Mouse (Mus musculus): ENCODE results near the gene Plekha6. TPM values are rescaled to one million over a fixed set of nuclear protein-coding genes. Genes with fewer than 3 reads are reported as not detected.

Plekha6 gene
- polyA plus RNA-seq, 1 experiment from 2014 or later = not detected

GRCm38 (mm10) chr1:133131936-133132335 lies 32.1 kb upstream of the Plekha6 start:
- peak overlapping the region; percentile 97 for H3K4me3 ChIP-seq (ENCODE audit: inconsistent target)
- 0% methylated on average over 11 of the region's 11 CpGs for WGBS (ENCODE audit: missing documents)
- H3K27ac ChIP-seq = peak overlapping the region; percentile 92
- H3K36me3 ChIP-seq (ENCODE audit: inconsistent target) = peaks cover 6% of the 10 kb centered on the region; the same call in 1 of the 2 replicates
- peaks cover 56% of the 10 kb centered on the region for H3K79me2 ChIP-seq (ENCODE audit: inconsistent target)

DNA sequence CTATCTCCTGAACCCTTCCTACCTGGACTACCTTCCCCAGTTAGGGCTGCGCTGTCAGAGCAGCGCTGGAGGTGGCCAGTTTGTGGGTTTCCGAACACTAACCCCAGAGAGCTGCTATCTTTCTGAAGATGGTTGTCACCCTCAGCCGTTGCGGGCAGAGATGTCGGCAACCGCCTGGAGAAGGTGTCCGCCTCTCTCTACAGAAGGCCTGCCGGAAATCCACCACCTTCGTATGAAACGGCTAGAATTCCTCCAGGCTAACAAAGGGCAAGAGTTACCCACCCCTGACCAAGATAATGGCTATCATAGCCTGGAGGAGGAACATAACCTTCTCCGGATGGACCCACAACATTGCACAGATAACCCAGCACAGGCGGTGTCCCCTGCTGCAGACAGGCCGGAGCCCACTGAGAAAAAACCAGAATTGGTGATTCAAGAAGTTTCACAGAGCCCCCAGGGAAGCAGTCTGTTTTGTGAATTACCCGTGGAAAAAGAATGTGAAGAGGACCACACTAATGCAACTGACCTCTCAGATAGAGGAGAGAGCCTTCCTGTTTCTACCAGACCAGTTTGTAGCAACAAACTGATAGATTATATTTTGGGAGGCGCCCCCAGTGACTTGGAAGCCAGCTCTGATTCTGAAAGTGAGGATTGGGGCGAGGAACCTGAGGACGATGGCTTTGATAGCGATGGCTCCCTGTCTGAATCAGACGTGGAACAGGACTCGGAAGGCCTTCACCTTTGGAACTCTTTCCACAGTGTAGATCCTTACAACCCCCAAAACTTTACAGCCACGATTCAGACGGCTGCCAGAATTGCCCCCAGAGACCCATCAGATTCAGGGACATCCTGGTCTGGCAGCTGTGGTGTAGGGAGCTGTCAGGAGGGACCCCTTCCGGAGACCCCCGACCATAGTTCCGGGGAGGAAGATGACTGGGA lies 31.4 kb upstream of the Plekha6 start:
- WGBS (ENCODE audit: missing documents) = 2% methylated on average over 26 of the region's 26 CpGs
- H3K4me3 ChIP-seq (ENCODE audit: inconsistent target) = peak overlapping the region; percentile 97
- peaks cover 63% of the 10 kb centered on the region for H3K79me2 ChIP-seq (ENCODE audit: inconsistent target)
- peaks cover 13% of the 10 kb centered on the region; the same call in 1 of the 2 replicates for H3K36me3 ChIP-seq (ENCODE audit: inconsistent target)
- H3K27ac ChIP-seq = peak overlapping the region; percentile 92

DNA sequence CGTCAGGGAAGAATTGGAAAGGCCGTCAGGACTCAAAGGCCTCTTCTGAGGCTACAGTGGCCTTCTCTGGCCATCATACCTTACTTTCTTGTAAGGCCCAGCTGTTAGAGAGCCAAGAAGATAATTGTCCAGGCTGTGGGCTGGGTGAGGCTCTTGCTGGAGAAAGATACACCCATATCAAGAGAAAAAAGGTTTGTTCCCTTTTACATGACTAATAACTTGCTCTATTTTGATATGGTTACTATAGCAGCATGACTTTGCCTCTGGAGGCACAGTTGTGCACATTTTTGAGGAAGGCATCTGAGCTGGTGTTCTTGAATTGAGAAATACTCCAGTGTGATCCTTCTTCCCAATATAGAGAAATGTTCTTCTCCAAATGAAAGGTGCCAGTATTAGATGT lies 30.6 kb upstream of the Plekha6 start:
- peaks cover 71% of the 10 kb centered on the region for H3K79me2 ChIP-seq (ENCODE audit: inconsistent target)
- peaks cover 21% of the 10 kb centered on the region; the same call in 1 of the 2 replicates for H3K36me3 ChIP-seq (ENCODE audit: inconsistent target)
- peak overlapping the region; percentile 92 for H3K27ac ChIP-seq
- peak overlapping the region; percentile 97 for H3K4me3 ChIP-seq (ENCODE audit: inconsistent target)
- WGBS (ENCODE audit: missing documents) = 4% methylated on average over 2 of the region's 2 CpGs

- Histone ChIP-seq H3K4me3 (ENCODE audit: inconsistent target) (peak overlapping the region; percentile 97), H3K79me2 (ENCODE audit: inconsistent target) (peaks cover 77% of the 10 kb centered on the region), H3K36me3 (ENCODE audit: inconsistent target) (peaks cover 27% of the 10 kb centered on the region; the same call in 1 of the 2 replicates), H3K27ac (peak overlapping the region; percentile 34)
- WGBS (ENCODE audit: missing documents) = 0% methylated on average over 4 of the region's 4 CpGs
Observed at GRCm38 (mm10) chr1:133134071-133134470, 29.9 kb upstream of the Plekha6 start.

- H3K36me3 ChIP-seq (ENCODE audit: inconsistent target) = peaks cover 33% of the 10 kb centered on the region; the same call in 1 of the 2 replicates
- H3K4me3 ChIP-seq (ENCODE audit: inconsistent target) = peak overlapping the region; percentile 97
- 0% methylated on average over 4 of the region's 4 CpGs for WGBS (ENCODE audit: missing documents)
- peak overlapping the region; percentile 34; the same call in 1 of the 2 replicates for H3K27ac ChIP-seq
- H3K79me2 ChIP-seq (ENCODE audit: inconsistent target) = peaks cover 84% of the 10 kb centered on the region
Observed at GRCm38 (mm10) chr1:133134881-133135280, 29.1 kb upstream of the Plekha6 start.

DNA sequence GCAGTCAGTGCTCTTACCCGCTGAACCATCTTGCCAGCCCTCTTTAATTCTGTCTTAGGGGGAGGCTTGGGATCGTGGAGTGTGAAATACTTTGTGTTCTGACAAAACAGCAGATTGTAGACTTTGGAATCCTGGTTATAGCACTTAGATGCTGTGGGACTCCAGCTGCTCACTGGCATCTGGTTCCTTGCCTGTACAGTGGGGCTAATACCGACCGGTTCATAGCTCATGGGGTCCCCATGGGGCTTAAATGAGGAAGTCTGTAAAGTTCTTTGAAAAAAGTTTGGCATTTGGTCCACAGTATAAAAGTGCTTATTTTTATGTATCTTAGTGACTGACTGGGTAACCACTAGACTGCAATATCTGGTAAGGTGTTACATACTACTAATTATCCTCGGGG lies 28.2 kb upstream of the Plekha6 start:
- WGBS (ENCODE audit: missing documents) = 25% methylated on average over 5 of the region's 5 CpGs
- H3K36me3 ChIP-seq (ENCODE audit: inconsistent target) = peaks cover 40% of the 10 kb centered on the region
- H3K4me3 ChIP-seq (ENCODE audit: inconsistent target) = peak overlapping the region; percentile 97; the same call in 1 of the 2 replicates
- no peak overlapping the region for H3K27ac ChIP-seq
- H3K79me2 ChIP-seq (ENCODE audit: inconsistent target) = peaks cover 84% of the 10 kb centered on the region

- Histone ChIP-seq H3K36me3 (ENCODE audit: inconsistent target) (peaks cover 40% of the 10 kb centered on the region), H3K27ac (no peak overlapping the region), H3K79me2 (ENCODE audit: inconsistent target) (peaks cover 64% of the 10 kb centered on the region), H3K4me3 (ENCODE audit: inconsistent target) (no peak overlapping the region)
- 100% methylated on average over 1 of the region's 1 CpGs for WGBS (ENCODE audit: missing documents)
Observed at GRCm38 (mm10) chr1:133138401-133138800, 25.6 kb upstream of the Plekha6 start.

- no peak overlapping the region for H3K4me3 ChIP-seq (ENCODE audit: inconsistent target)
- H3K27ac ChIP-seq = no peak overlapping the region
- no peaks in the 10 kb centered on the region for H3K79me2 ChIP-seq (ENCODE audit: inconsistent target)
- 61% methylated on average over 22 of the region's 22 CpGs for WGBS (ENCODE audit: missing documents)
- H3K36me3 ChIP-seq (ENCODE audit: inconsistent target) = no peaks in the 10 kb centered on the region
Observed at GRCm38 (mm10) chr1:133146014-133147009, 17.7 kb upstream of the Plekha6 start.

- Histone ChIP-seq H3K36me3 (ENCODE audit: inconsistent target) (no peaks in the 10 kb centered on the region), H3K79me2 (ENCODE audit: inconsistent target) (no peaks in the 10 kb centered on the region), H3K4me3 (ENCODE audit: inconsistent target) (no peak overlapping the region), H3K27ac (no peak overlapping the region)
- 87% methylated on average over 5 of the region's 5 CpGs for WGBS (ENCODE audit: missing documents)
Observed at GRCm38 (mm10) chr1:133147324-133147723, 16.7 kb upstream of the Plekha6 start.

GRCm38 (mm10) chr1:133148122-133148521 lies 15.9 kb upstream of the Plekha6 start:
- Histone ChIP-seq H3K79me2 (ENCODE audit: inconsistent target) (no peaks in the 10 kb centered on the region), H3K36me3 (ENCODE audit: inconsistent target) (no peaks in the 10 kb centered on the region), H3K4me3 (ENCODE audit: inconsistent target) (no peak overlapping the region), H3K27ac (no peak overlapping the region)
- 90% methylated on average over 8 of the region's 8 CpGs for WGBS (ENCODE audit: missing documents)

DNA sequence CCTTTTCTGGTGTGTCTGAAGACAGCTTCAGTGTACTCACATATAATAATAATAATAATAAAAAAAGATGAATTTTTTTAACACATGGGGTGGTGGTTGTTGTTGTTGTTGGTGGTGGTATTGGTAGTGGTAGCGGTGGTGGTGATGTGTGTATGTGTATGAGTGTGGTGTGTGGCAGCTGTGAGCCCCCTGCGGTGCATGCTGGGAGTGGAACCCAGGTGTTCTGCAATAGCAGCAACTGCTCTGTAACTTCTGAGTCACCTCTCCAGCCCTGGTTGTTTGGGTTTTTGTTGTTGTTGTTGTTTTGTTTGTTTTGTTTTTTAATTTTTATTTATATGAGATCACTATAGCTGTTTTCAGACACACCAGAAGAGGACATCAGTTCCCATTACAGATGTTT lies 13.5 kb upstream of the Plekha6 start:
- 94% methylated on average over 2 of the region's 2 CpGs for WGBS (ENCODE audit: missing documents)
- no peaks in the 10 kb centered on the region for H3K36me3 ChIP-seq (ENCODE audit: inconsistent target)
- H3K27ac ChIP-seq = no peak overlapping the region
- H3K4me3 ChIP-seq (ENCODE audit: inconsistent target) = no peak overlapping the region
- no peaks in the 10 kb centered on the region for H3K79me2 ChIP-seq (ENCODE audit: inconsistent target)

DNA sequence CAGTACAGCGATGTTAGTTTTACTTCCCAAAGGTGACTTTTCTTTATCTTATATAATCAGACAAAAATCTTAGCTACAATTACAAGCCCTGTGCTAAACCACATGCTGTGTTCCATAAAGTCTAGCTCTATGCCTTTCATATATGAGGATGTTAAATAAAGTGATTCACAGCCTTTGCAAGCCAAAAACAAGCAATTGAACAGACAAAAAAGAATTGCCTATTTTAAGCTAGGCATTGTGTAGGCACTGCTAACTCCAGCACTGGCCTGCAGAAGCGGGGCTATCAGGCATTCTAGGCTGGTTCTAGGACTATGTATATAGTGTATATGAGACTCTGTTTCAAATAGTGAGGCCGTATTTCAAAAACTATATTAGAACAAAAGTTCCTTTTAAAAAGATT lies 11.8 kb upstream of the Plekha6 start:
- no peaks in the 10 kb centered on the region for H3K79me2 ChIP-seq (ENCODE audit: inconsistent target)
- 94% methylated on average over 3 of the region's 3 CpGs for WGBS (ENCODE audit: missing documents)
- H3K36me3 ChIP-seq (ENCODE audit: inconsistent target) = no peaks in the 10 kb centered on the region
- no peak overlapping the region for H3K27ac ChIP-seq
- H3K4me3 ChIP-seq (ENCODE audit: inconsistent target) = no peak overlapping the region

- no peaks in the 10 kb centered on the region for H3K79me2 ChIP-seq (ENCODE audit: inconsistent target)
- H3K4me3 ChIP-seq (ENCODE audit: inconsistent target) = no peak overlapping the region
- H3K27ac ChIP-seq = no peak overlapping the region
- 92% methylated on average over 6 of the region's 6 CpGs for WGBS (ENCODE audit: missing documents)
- H3K36me3 ChIP-seq (ENCODE audit: inconsistent target) = no peaks in the 10 kb centered on the region
Observed at GRCm38 (mm10) chr1:133155270-133155669, 8.7 kb upstream of the Plekha6 start.

- Histone ChIP-seq H3K36me3 (ENCODE audit: inconsistent target) (no peaks in the 10 kb centered on the region), H3K79me2 (ENCODE audit: inconsistent target) (no peaks in the 10 kb centered on the region), H3K27ac (no peak overlapping the region), H3K4me3 (ENCODE audit: inconsistent target) (no peak overlapping the region)
- WGBS (ENCODE audit: missing documents) = 7% methylated on average over 7 of the region's 7 CpGs
Observed at GRCm38 (mm10) chr1:133159128-133159564, 4.9 kb upstream of the Plekha6 start.

All from macrophage (primary cell).